Mouse (Mus musculus): ENCODE measurements around the gene Flad1. TPM values are rescaled to one million over a fixed set of nuclear protein-coding genes. Genes with fewer than 3 reads are reported as not detected.

Gene Flad1
- polyA plus RNA-seq, 1 experiment from 2014 or later, result 22.3 TPM

Other genes starting within 250 kb of the Flad1 start
- gene Clk2, start 247.1 kb downstream of the Flad1 start, polyA plus RNA-seq (2014; fragmentation: Nextera tagmentation; extraction: Ambion mirVana), result 32.7 and 35.1 TPM in 2 replicates
- 92.9 and 95.1 TPM in 2 replicates for gene Scamp3, start 234.4 kb downstream of the Flad1 start, polyA plus RNA-seq (2014; fragmentation: Nextera tagmentation; extraction: Ambion mirVana)
- 28.3 and 28.7 TPM in 2 replicates for gene Fam189b, start 228.7 kb downstream of the Flad1 start, polyA plus RNA-seq (2014; fragmentation: Nextera tagmentation; extraction: Ambion mirVana)
- gene Gba, start 208.9 kb downstream of the Flad1 start, polyA plus RNA-seq (2014; fragmentation: Nextera tagmentation; extraction: Ambion mirVana), result 37.0 and 37.4 TPM in 2 replicates
- 24.2 and 26.4 TPM in 2 replicates for gene Thbs3, start 196.7 kb downstream of the Flad1 start, polyA plus RNA-seq (2014; fragmentation: Nextera tagmentation; extraction: Ambion mirVana)
- gene Mtx1, start 184.8 kb downstream of the Flad1 start, polyA plus RNA-seq (2014; fragmentation: Nextera tagmentation; extraction: Ambion mirVana), result 182 and 196 TPM in 2 replicates
- 56.3 and 58.2 TPM in 2 replicates for gene Muc1, start 182.8 kb downstream of the Flad1 start, polyA plus RNA-seq (2014; fragmentation: Nextera tagmentation; extraction: Ambion mirVana)
- gene Krtcap2, start 165.9 kb downstream of the Flad1 start, polyA plus RNA-seq (2014; fragmentation: Nextera tagmentation; extraction: Ambion mirVana), result 297 and 314 TPM in 2 replicates
- gene Trim46, start 165.6 kb downstream of the Flad1 start, polyA plus RNA-seq (2014; fragmentation: Nextera tagmentation; extraction: Ambion mirVana), result 4.9 and 5.1 TPM in 2 replicates
- gene Dpm3, start 152.5 kb downstream of the Flad1 start, polyA plus RNA-seq (2014; fragmentation: Nextera tagmentation; extraction: Ambion mirVana), result 144 and 186 TPM in 2 replicates
- 86.5 TPM in 2 replicates for gene Slc50a1, start 141.3 kb downstream of the Flad1 start, polyA plus RNA-seq (2014; fragmentation: Nextera tagmentation; extraction: Ambion mirVana)
- 39.3 and 45.0 TPM in 2 replicates for gene Efna1, start 130.7 kb downstream of the Flad1 start, polyA plus RNA-seq (2014; fragmentation: Nextera tagmentation; extraction: Ambion mirVana)
- gene Efna3, start 88.9 kb downstream of the Flad1 start, polyA plus RNA-seq (2014; fragmentation: Nextera tagmentation; extraction: Ambion mirVana), result 10.9 and 11.6 TPM in 2 replicates
- gene Efna4, start 73.8 kb downstream of the Flad1 start, polyA plus RNA-seq (2014; fragmentation: Nextera tagmentation; extraction: Ambion mirVana), result 24.0 and 25.3 TPM in 2 replicates
- 27.9 and 28.5 TPM in 2 replicates for gene Adam15, start 61.9 kb downstream of the Flad1 start, polyA plus RNA-seq (2014; fragmentation: Nextera tagmentation; extraction: Ambion mirVana)
- gene Dcst2, start 49.9 kb downstream of the Flad1 start, polyA plus RNA-seq (2014; fragmentation: Nextera tagmentation; extraction: Ambion mirVana), result 0.18 and 0.42 TPM in 2 replicates
- gene Dcst1, start 46.6 kb downstream of the Flad1 start, polyA plus RNA-seq (2014; fragmentation: Nextera tagmentation; extraction: Ambion mirVana), result 0.11 and 0.55 TPM in 2 replicates
- gene Zbtb7b, start 17.1 kb downstream of the Flad1 start, polyA plus RNA-seq (2014; fragmentation: Nextera tagmentation; extraction: Ambion mirVana), result 4.5 and 5.7 TPM in 2 replicates
- gene Lenep, start 9.1 kb downstream of the Flad1 start, polyA plus RNA-seq (2014; fragmentation: Nextera tagmentation; extraction: Ambion mirVana), result 0.55 TPM in 1 of 2 replicates, not detected in the other
- gene Cks1b, start 6.5 kb upstream of the Flad1 start, polyA plus RNA-seq (2014; fragmentation: Nextera tagmentation; extraction: Ambion mirVana), result 470 and 503 TPM in 2 replicates
- 68.7 and 73.2 TPM in 2 replicates for gene Shc1, start 6.6 kb upstream of the Flad1 start, polyA plus RNA-seq (2014; fragmentation: Nextera tagmentation; extraction: Ambion mirVana)
- gene Pygo2, start 18.3 kb upstream of the Flad1 start, polyA plus RNA-seq (2014; fragmentation: Nextera tagmentation; extraction: Ambion mirVana), result 39.7 and 49.2 TPM in 2 replicates
- 21.7 and 25.3 TPM in 2 replicates for gene Pbxip1, start 24.8 kb upstream of the Flad1 start, polyA plus RNA-seq (2014; fragmentation: Nextera tagmentation; extraction: Ambion mirVana)
- 50.4 and 50.5 TPM in 2 replicates for gene Pmvk, start 42.7 kb upstream of the Flad1 start, polyA plus RNA-seq (2014; fragmentation: Nextera tagmentation; extraction: Ambion mirVana)
- 4.4 and 6.0 TPM in 2 replicates for gene Kcnn3, start 108.3 kb upstream of the Flad1 start, polyA plus RNA-seq (2014; fragmentation: Nextera tagmentation; extraction: Ambion mirVana)